Comparison of ENCODE assay signal across 18 mouse cellular contexts in genomic region chr8:61362301-61362913, GRCm38 (mm10).
A peak's percentile ranks its signal among the peaks of the same experiment; 100 is the strongest.
DNase-seq lines count a peak whose midpoint lies in the region; ATAC-seq and TF ChIP-seq lines count a peak whose summit lies in the region.
"Had no signal": no experiment of that assay in that cellular context is flagged by ENCODE, and none has a peak within 500 bp of the region (broad histone marks: within the 10 kb centered on the region; RNA-seq: fewer than 3 reads in every experiment).

No protein-coding gene starts in this region.

- no peaks in the 10 kb centered on the region for H3K9me3 ChIP-seq in neural tube, embryonic 13.5 days
- H3K9me3 ChIP-seq: embryonic facial prominence, embryonic 12.5 days; limb, embryonic 12.5 days had no signal

- peaks cover 10% of the 10 kb centered on the region; the same call in 1 of the 2 replicates for H3K36me3 ChIP-seq in neural tube, embryonic 13.5 days
- H3K36me3 ChIP-seq in thymus, adult 2 months (ENCODE audit: control insufficient read depth, insufficient read depth, low read length), result no peaks in the 10 kb centered on the region; the same call in 1 of the 2 replicates

- DNase-seq in layer of hippocampus, adult 2 months (ENCODE audit: low spot score in 2 of 2), result no peak
- DNase-seq in layer of hippocampus, adult 9-10 months (ENCODE audit: low spot score), result no peak
- DNase-seq in neural tube, embryonic 10.5 days (ENCODE audit: extremely low spot score, low spot score), result no peak
- peak; percentile 56 for DNase-seq in thymus, adult 2 months
- peak; percentile 69 for DNase-seq in thymus, postnatal 4 days
- DNase-seq in cerebellum, adult 18-20 months, result no peak
- DNase-seq: adrenal gland, postnatal 36 days; cerebellum, adult 9-10 months; gastrocnemius, postnatal 36 days; kidney, adult 11 months; retina, postnatal 1 day had no signal

- no peaks in the 10 kb centered on the region for H3K27me3 ChIP-seq in neural tube, embryonic 13.5 days
- H3K27me3 ChIP-seq in thymus, adult 2 months (ENCODE audit: control insufficient read depth, insufficient read depth, low read length), result no peaks in the 10 kb centered on the region
- H3K27me3 ChIP-seq: embryonic facial prominence, embryonic 12.5 days; limb, embryonic 12.5 days had no signal

- TF ChIP-seq POLR2A in thymus, adult 2 months (IDR thresholded peaks at IDR 0.05; ENCODE audit: control insufficient read depth, extremely low read depth, insufficient read depth, low read length, poor library complexity), result peak; percentile 31; the same call in 1 of the 2 replicates

- H3K4me2 ChIP-seq in neural tube, embryonic 13.5 days, result no peak overlapping the region
- H3K4me2 ChIP-seq: embryonic facial prominence, embryonic 12.5 days; heart, embryonic 11.5 days; limb, embryonic 12.5 days had no signal

- 80% methylated on average over 9 of the region's 9 CpGs for WGBS in neural tube, embryonic 13.5 days
- 15% methylated on average over 9 of the region's 9 CpGs for WGBS in thymus, adult 2 months

- no peak for ATAC-seq in neural tube, embryonic 13.5 days (ENCODE audit: low read depth)
- ATAC-seq: hindbrain, postnatal 0 days had no signal

- TF ChIP-seq CTCF in layer of hippocampus, adult 2 months (conservative IDR thresholded peaks at IDR 0.05), result no peak
- no peak for TF ChIP-seq CTCF in thymus, adult 2 months (IDR thresholded peaks at IDR 0.05; ENCODE audit: borderline replicate concordance, control insufficient read depth, extremely low read depth, insufficient read depth, low read length, poor library complexity)

- no peak overlapping the region for H3K9ac ChIP-seq in neural tube, embryonic 13.5 days
- H3K9ac ChIP-seq: embryonic facial prominence, embryonic 12.5 days; limb, embryonic 12.5 days; liver, embryonic 14.5 days had no signal

- peak overlapping the region; percentile 58 for H3K27ac ChIP-seq in layer of hippocampus, adult 2 months
- 0 out of 2 replicates have a peak overlapping the region, but pooled peaks have one; percentile 9 for H3K27ac ChIP-seq in neural tube, embryonic 13.5 days (replicated peaks)
- peak overlapping the region; percentile 87 for H3K27ac ChIP-seq in thymus, adult 2 months (ENCODE audit: control insufficient read depth, insufficient read depth, low read length)
- H3K27ac ChIP-seq: embryonic facial prominence, embryonic 12.5 days; hindbrain, postnatal 0 days; kidney, postnatal 0 days; limb, embryonic 12.5 days; liver, embryonic 14.5 days had no signal

- no peak overlapping the region for H3K4me3 ChIP-seq in layer of hippocampus, adult 2 months
- H3K4me3 ChIP-seq in neural tube, embryonic 13.5 days, result no peak overlapping the region
- H3K4me3 ChIP-seq in thymus, adult 2 months (ENCODE audit: control insufficient read depth, insufficient read depth, low read length), result no peak overlapping the region
- H3K4me3 ChIP-seq: embryonic facial prominence, embryonic 12.5 days; limb, embryonic 12.5 days had no signal

- peaks cover 39% of the 10 kb centered on the region for H3K4me1 ChIP-seq in neural tube, embryonic 13.5 days (replicated peaks)
- H3K4me1 ChIP-seq in thymus, adult 2 months (replicated peaks; ENCODE audit: control insufficient read depth, insufficient read depth, low read length), result peaks cover 25% of the 10 kb centered on the region
- H3K4me1 ChIP-seq: limb, embryonic 12.5 days had no signal

Comparison
In these comparisons a context has a peak if more than half of its experiments do, and no peak if none do; other contexts are left out.
1. DNase-seq: peak in thymus, adult 2 months (single experiment) and thymus, postnatal 4 days (single experiment); none in layer of hippocampus, adult 2 months (0 of 2), layer of hippocampus, adult 9-10 months (single experiment), neural tube, embryonic 10.5 days (single experiment) and cerebellum, adult 18-20 months (0 of 2).
2. H3K27ac ChIP-seq: peak in every context shown above with its lines; median percentile 87 in thymus, adult 2 months; 58 in layer of hippocampus, adult 2 months; 9 in neural tube, embryonic 13.5 days.